Mouse (Mus musculus): Measurements from ENCODE around the gene Mfap4. TPM values are rescaled to one million over a fixed set of nuclear protein-coding genes. Genes with fewer than 3 reads are reported as not detected.

Mfap4 gene
- polyA plus RNA-seq (2014; fragmentation: Nextera tagmentation; extraction: Ambion mirVana): 367 and 408 TPM in 2 replicates

- ATAC-seq (ENCODE audit: insufficient number of reproducible peaks, insufficient read depth, low FRiP score, low read depth): peak; percentile 84; the same call in 1 of the 2 replicates
- 12% methylated on average over 20 of the region's 20 CpGs for WGBS
Measured at GRCm38 (mm10) chr11:61484613-61485540, at the start of gene Mfap4. TSS of gene Mfap4 (plus strand) at chr11:61485431.

GRCm38 (mm10) chr11:61436298-61436697, 48.9 kb upstream of the Mfap4 start:
- H3K9ac ChIP-seq (replicated peaks; ENCODE audit: low read depth, low read length): no peak overlapping the region
- H3K36me3 ChIP-seq (ENCODE audit: control insufficient read depth, insufficient read depth, low read length): no peaks in the 10 kb centered on the region
- WGBS: 53% methylated on average over 2 of the region's 2 CpGs
- H3K4me2 ChIP-seq (replicated peaks; ENCODE audit: low read depth, low read length): no peak overlapping the region
- no peak overlapping the region for H3K4me3 ChIP-seq (ENCODE audit: low read depth, low read length)
- H3K27ac ChIP-seq (ENCODE audit: low read length): no peak overlapping the region
- no peaks in the 10 kb centered on the region for H3K27me3 ChIP-seq (ENCODE audit: control insufficient read depth, insufficient read depth, low read length)
- ATAC-seq (ENCODE audit: insufficient number of reproducible peaks, insufficient read depth, low FRiP score, low read depth): no peak
- no peaks in the 10 kb centered on the region for H3K4me1 ChIP-seq (ENCODE audit: control insufficient read depth, insufficient read depth, low read length)
- no peaks in the 10 kb centered on the region for H3K9me3 ChIP-seq (ENCODE audit: control insufficient read depth, low read depth, low read length)

More at GRCm38 (mm10) chr11:61484613-61485540, at the start of gene Mfap4:
- peak within 1 kb of the TSS; percentile 99 for H3K27ac ChIP-seq (ENCODE audit: low read length)
- H3K4me3 ChIP-seq (ENCODE audit: low read depth, low read length): peak within 1 kb of the TSS; percentile 44
- peak within 1 kb of the TSS; percentile 66 for H3K9ac ChIP-seq (replicated peaks; ENCODE audit: low read depth, low read length)
- peaks cover 19% of the 10 kb centered on the region for H3K36me3 ChIP-seq (ENCODE audit: control insufficient read depth, insufficient read depth, low read length)
- peaks cover 29% of the 10 kb centered on the region for H3K4me1 ChIP-seq (ENCODE audit: control insufficient read depth, insufficient read depth, low read length)
- no peaks in the 10 kb centered on the region for H3K27me3 ChIP-seq (ENCODE audit: control insufficient read depth, insufficient read depth, low read length)
- no peaks in the 10 kb centered on the region for H3K9me3 ChIP-seq (ENCODE audit: control insufficient read depth, low read depth, low read length)
- H3K4me2 ChIP-seq (replicated peaks; ENCODE audit: low read depth, low read length): peak within 1 kb of the TSS; percentile 67

DNA sequence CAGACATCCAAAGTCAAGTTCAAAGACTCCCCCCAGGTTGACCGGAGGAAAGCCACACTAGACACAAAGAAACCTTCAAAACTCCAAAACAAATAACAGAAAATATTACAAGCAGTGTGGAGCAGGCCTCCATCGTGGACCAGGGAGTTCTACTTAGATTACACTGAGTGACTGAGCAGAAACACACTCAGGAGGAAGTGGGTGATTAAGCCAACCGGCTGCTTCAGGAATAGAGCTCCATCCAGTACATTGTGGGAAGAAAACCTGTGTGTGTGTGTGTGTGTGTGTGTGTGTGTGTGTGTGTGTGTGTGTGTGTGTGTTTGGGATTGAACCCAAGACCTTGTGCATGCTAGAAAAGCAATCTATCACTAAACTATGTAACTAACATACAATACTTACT, 46.1 kb upstream of the Mfap4 start:
- WGBS: 58% methylated on average over 3 of the region's 3 CpGs

DNA sequence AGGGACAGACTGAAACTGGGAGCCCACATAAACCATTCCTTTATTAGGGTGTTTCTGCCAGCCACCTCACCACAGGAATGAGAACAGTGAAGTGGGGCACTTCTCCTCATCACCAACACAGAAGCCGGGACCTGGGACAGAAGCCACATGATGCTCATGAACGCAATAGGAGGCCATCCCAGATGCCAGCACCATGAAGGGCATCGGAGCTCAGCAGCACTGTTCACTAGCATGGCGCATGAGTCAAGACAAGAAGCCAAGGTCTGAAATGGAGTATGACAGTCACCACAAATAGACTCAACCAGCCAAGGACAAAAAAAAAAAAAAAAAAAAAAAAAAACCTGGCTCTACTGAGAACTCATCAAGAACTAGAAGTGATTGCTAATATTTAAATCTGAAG, 44.8 kb upstream of the Mfap4 start:
- ATAC-seq (ENCODE audit: insufficient number of reproducible peaks, insufficient read depth, low FRiP score, low read depth): no peak
- 96% methylated on average over 4 of the region's 4 CpGs for WGBS
- Histone ChIP-seq H3K4me2 (replicated peaks; ENCODE audit: low read depth, low read length) (no peak overlapping the region), H3K9ac (replicated peaks; ENCODE audit: low read depth, low read length) (no peak overlapping the region), H3K27me3 (ENCODE audit: control insufficient read depth, insufficient read depth, low read length) (no peaks in the 10 kb centered on the region), H3K27ac (ENCODE audit: low read length) (no peak overlapping the region), H3K4me1 (ENCODE audit: control insufficient read depth, insufficient read depth, low read length) (no peaks in the 10 kb centered on the region), H3K9me3 (ENCODE audit: control insufficient read depth, low read depth, low read length) (no peaks in the 10 kb centered on the region), H3K36me3 (ENCODE audit: control insufficient read depth, insufficient read depth, low read length) (no peaks in the 10 kb centered on the region), H3K4me3 (ENCODE audit: low read depth, low read length) (no peak overlapping the region)

More for the DNA sequence above, 46.1 kb upstream of the Mfap4 start:
- Histone ChIP-seq H3K27ac (ENCODE audit: low read length) (no peak overlapping the region), H3K4me3 (ENCODE audit: low read depth, low read length) (no peak overlapping the region), H3K9ac (replicated peaks; ENCODE audit: low read depth, low read length) (no peak overlapping the region), H3K27me3 (ENCODE audit: control insufficient read depth, insufficient read depth, low read length) (no peaks in the 10 kb centered on the region), H3K4me1 (ENCODE audit: control insufficient read depth, insufficient read depth, low read length) (no peaks in the 10 kb centered on the region), H3K36me3 (ENCODE audit: control insufficient read depth, insufficient read depth, low read length) (no peaks in the 10 kb centered on the region), H3K9me3 (ENCODE audit: control insufficient read depth, low read depth, low read length) (no peaks in the 10 kb centered on the region), H3K4me2 (replicated peaks; ENCODE audit: low read depth, low read length) (no peak overlapping the region)
- ATAC-seq (ENCODE audit: insufficient number of reproducible peaks, insufficient read depth, low FRiP score, low read depth): no peak

- H3K4me2 ChIP-seq (replicated peaks; ENCODE audit: low read depth, low read length): no peak overlapping the region
- no peak for ATAC-seq (ENCODE audit: insufficient number of reproducible peaks, insufficient read depth, low FRiP score, low read depth)
Measured at GRCm38 (mm10) chr11:61441670-61442069, 43.6 kb upstream of the Mfap4 start.

DNA sequence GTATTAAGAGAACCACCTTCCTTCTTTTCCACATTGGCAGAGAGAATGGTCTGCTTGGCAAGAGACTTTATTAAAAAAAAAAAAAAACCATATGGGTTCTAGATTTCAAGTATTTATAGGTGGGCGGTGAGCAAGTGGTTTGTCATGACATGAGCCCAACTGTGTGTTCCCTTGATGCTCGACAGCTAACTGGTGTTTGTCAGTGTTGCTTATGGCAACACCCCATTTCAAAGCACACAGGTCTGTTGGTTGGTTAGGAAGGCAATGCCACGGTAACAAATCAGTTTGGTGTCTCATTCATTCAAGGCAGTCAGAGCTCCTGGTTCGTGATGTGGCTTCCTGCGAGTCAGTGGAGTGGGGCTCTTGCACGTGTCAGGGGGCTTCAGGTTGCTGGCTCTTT, 41.4 kb upstream of the Mfap4 start:
- H3K9me3 ChIP-seq (ENCODE audit: control insufficient read depth, low read depth, low read length): no peaks in the 10 kb centered on the region
- H3K27me3 ChIP-seq (ENCODE audit: control insufficient read depth, insufficient read depth, low read length): no peaks in the 10 kb centered on the region
- H3K36me3 ChIP-seq (ENCODE audit: control insufficient read depth, insufficient read depth, low read length): no peaks in the 10 kb centered on the region
- ATAC-seq (ENCODE audit: insufficient number of reproducible peaks, insufficient read depth, low FRiP score, low read depth): no peak
- no peak overlapping the region for H3K9ac ChIP-seq (replicated peaks; ENCODE audit: low read depth, low read length)
- no peak overlapping the region for H3K27ac ChIP-seq (ENCODE audit: low read length)
- 91% methylated on average over 6 of the region's 6 CpGs for WGBS
- H3K4me2 ChIP-seq (replicated peaks; ENCODE audit: low read depth, low read length): no peak overlapping the region
- no peak overlapping the region for H3K4me3 ChIP-seq (ENCODE audit: low read depth, low read length)
- peaks cover 6% of the 10 kb centered on the region; the same call in 1 of the 2 replicates for H3K4me1 ChIP-seq (ENCODE audit: control insufficient read depth, insufficient read depth, low read length)

More at GRCm38 (mm10) chr11:61441670-61442069, 43.6 kb upstream of the Mfap4 start:
- H3K4me3 ChIP-seq (ENCODE audit: low read depth, low read length): no peak overlapping the region
- no peak overlapping the region for H3K27ac ChIP-seq (ENCODE audit: low read length)
- no peak overlapping the region for H3K9ac ChIP-seq (replicated peaks; ENCODE audit: low read depth, low read length)
- H3K9me3 ChIP-seq (ENCODE audit: control insufficient read depth, low read depth, low read length): no peaks in the 10 kb centered on the region
- no peaks in the 10 kb centered on the region for H3K4me1 ChIP-seq (ENCODE audit: control insufficient read depth, insufficient read depth, low read length)
- no peaks in the 10 kb centered on the region for H3K36me3 ChIP-seq (ENCODE audit: control insufficient read depth, insufficient read depth, low read length)
- whole genome bisulfite sequencing: 85% methylated on average over 7 of the region's 7 CpGs
- no peaks in the 10 kb centered on the region for H3K27me3 ChIP-seq (ENCODE audit: control insufficient read depth, insufficient read depth, low read length)

DNA sequence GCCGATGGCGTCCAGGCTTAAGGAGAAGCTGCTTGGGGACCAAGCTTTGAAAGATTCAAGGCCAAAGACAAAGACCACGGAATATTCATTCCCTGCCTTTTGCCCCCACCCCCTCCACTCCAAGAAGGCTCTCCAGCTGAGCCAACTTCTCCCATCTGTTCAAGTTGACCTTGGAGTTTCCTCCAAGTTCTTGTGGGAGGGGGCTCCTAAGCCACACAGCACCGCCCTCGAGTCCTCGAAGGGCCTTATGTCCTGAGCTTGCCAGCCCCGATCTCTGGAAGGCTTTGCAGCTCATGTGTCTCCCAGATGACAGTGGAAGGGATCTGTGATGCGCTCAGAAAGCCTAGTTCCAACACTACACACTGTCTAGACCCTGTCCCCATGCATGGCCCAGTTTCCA, 37.9 kb upstream of the Mfap4 start:
- H3K9ac ChIP-seq (replicated peaks; ENCODE audit: low read depth, low read length): no peak overlapping the region
- WGBS: 79% methylated on average over 8 of the region's 8 CpGs
- no peak overlapping the region for H3K27ac ChIP-seq (ENCODE audit: low read length)

DNA sequence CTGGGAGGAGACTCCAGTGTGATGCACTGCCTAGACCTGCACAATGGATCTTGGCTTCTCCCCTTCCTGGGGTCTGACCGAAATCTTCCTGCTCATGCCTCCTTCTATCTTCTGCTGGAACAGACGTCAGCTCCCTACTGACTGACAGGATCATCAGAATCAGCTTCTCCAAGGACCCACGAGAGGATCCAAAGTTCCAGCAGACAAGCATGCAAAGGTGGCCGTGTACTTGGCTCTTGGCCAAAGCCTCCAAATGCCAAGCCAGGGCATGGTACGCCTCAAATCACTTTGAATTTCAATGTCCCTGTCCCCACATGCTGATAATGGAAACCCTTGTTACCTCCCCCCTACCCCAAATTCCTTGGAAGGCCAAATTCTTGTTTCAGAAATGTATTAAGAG, 37.2 kb upstream of the Mfap4 start:
- Histone ChIP-seq H3K4me1 (ENCODE audit: control insufficient read depth, insufficient read depth, low read length) (peaks cover 12% of the 10 kb centered on the region; the same call in 1 of the 2 replicates), H3K9me3 (ENCODE audit: control insufficient read depth, low read depth, low read length) (no peaks in the 10 kb centered on the region), H3K9ac (replicated peaks; ENCODE audit: low read depth, low read length) (no peak overlapping the region), H3K27ac (ENCODE audit: low read length) (no peak overlapping the region), H3K4me3 (ENCODE audit: low read depth, low read length) (no peak overlapping the region), H3K4me2 (replicated peaks; ENCODE audit: low read depth, low read length) (no peak overlapping the region), H3K27me3 (ENCODE audit: control insufficient read depth, insufficient read depth, low read length) (no peaks in the 10 kb centered on the region), H3K36me3 (ENCODE audit: control insufficient read depth, insufficient read depth, low read length) (no peaks in the 10 kb centered on the region)
- WGBS: 66% methylated on average over 5 of the region's 5 CpGs
- ATAC-seq (ENCODE audit: insufficient number of reproducible peaks, insufficient read depth, low FRiP score, low read depth): no peak

More for the DNA sequence above, 37.9 kb upstream of the Mfap4 start:
- peaks cover 12% of the 10 kb centered on the region; the same call in 1 of the 2 replicates for H3K4me1 ChIP-seq (ENCODE audit: control insufficient read depth, insufficient read depth, low read length)
- H3K36me3 ChIP-seq (ENCODE audit: control insufficient read depth, insufficient read depth, low read length): no peaks in the 10 kb centered on the region
- no peak for ATAC-seq (ENCODE audit: insufficient number of reproducible peaks, insufficient read depth, low FRiP score, low read depth)
- H3K27me3 ChIP-seq (ENCODE audit: control insufficient read depth, insufficient read depth, low read length): no peaks in the 10 kb centered on the region
- no peak overlapping the region for H3K4me2 ChIP-seq (replicated peaks; ENCODE audit: low read depth, low read length)
- H3K9me3 ChIP-seq (ENCODE audit: control insufficient read depth, low read depth, low read length): no peaks in the 10 kb centered on the region
- no peak overlapping the region for H3K4me3 ChIP-seq (ENCODE audit: low read depth, low read length)
